Mouse (Mus musculus): Measurements from ENCODE around the gene Grik4.

Gene Grik4

DNA sequence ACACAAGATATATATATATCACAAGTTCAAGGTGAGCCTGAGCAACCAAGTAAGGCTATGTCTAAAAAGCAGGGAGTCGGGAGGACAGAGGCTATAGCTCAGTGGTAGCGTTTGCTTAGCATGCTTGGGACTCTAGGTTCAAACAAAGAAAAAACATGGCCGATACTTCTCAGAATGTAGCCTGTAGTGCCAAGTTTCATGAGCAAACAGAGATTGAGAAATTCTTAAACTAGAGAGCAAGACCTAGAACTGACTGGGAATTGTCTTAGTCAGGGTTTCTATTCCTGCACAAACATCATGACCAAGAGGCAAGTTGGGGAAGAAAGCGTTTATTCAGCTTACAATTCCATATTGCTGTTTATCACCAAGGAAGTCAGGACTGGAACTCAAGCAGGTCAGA lies 468.1 kb downstream of the Grik4 start:
- no peak for DNase-seq

DNA sequence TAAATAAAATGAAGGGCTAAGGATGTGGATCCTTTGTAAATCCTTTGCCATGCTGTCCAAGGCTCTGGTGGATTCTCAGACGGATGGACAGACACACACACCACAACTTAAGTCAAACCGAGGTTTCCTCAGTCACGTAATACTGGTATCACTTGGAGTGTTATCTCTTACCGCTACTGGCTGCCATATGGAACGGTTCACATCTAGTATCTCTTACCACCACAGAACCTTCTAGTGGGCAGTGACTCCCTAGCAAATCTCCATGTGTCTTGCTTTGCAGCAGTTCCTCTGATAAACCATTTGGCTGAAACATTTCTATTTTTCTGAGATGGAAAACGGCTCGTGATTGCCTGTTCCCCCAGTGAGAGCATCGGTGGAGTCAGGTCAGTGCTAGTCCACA lies 470.0 kb downstream of the Grik4 start:
- DNase-seq = no peak

DNA sequence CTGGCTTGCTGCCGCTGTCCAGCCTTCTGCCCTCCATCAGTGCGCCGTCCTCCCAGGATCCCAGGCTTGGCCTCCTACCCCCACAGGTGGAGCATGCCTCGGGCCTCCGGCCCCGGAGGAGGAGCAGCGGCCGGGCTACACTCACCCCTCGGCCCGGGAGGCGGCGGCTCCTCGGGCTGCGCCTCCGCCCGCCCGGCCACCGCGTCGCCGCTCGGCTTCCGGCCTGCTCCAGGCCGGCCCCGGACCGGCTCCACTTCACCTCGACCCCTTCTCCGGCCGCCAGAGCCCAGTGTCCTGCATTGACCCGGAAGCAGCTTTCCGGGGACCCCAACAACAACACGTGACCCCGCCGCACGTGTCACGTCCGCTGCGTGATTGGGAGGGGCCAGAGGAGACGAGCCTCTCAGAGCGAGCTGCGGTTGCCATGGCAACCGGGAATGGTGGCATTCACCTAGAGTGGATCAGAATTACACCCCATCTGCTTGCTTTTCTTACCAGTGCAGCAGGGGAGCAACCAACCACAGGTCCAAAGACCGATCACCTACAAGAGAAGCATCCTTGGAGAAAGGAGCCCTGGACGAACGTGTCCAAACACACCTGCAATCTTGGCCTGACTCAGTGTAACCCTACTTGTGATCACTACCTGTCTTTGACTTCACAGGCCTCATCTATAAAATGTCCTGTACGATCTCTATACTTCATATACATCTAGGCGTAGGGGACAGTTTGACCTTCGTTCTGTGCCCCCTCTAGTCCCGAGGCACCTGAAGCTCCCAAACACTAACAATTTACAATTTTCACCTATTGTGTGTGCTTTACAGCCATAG lies 472.2 kb downstream of the Grik4 start:
- peak; percentile 90 for DNase-seq

DNA sequence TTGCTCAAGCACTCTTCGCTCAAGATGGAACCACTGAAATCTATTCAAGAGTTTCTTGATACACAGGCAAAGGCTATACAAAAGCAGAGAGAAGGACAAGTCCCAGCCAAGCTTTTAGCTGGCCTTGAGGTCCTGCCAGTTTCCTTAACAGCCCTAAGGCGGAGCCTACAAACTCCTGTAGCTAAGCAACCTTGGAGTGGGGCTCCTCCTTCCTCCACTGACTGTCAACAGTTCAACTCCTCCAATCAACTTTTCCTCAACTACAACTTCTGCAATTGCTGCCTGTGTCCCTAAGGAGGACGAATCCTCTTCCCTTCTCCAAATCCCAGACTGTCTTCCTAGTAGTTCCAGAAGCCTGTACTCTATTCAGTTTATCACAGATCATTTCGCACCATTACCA lies 473.1 kb downstream of the Grik4 start:
- peak; percentile 46 for DNase-seq

DNA sequence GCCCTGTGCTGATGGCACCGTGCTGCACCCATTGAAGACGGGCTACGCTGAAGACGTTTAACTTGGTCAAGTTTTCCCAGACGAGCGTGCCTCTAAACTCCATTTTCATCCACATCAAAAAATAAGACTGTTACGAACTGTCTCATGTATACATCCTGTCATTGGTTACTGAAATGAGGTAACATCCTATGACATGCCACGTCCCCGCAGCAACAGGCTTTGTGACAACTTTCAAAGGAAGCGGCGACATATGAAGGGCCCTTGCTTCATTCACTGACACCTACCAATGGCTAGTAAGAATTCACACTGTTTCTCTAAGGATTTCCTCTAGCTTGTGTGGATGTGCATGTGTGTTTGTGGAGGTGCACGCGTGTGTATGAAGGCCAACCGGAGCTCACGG lies 475.0 kb downstream of the Grik4 start:
- peak; percentile 64 for DNase-seq

DNA sequence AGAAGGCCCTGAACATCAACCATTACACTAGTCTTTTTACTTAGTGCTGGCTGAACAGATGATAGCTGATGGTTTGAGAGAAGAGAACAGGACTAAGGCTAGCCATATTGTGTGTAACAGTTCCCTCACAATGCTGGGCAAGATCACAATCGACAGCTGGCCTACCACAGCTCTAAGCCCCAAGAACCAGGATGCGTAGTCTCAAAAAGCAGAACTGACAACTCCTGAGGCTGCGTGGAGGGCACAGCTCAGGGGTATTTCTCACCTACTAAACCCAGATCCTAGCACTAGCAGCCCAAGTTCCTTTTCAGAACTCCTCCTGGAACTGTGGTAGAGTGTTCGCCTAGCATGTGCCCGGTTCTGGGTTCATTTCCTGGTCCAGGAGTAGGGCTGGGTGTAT lies 475.9 kb downstream of the Grik4 start:
- DNase-seq = peak; percentile 36

Measured in thymus, postnatal 25 days (tissue).